Mouse (Mus musculus) intestine, embryonic 15.5 days (tissue): ENCODE results near the gene Cacna1c. TPM values are rescaled to one million over a fixed set of nuclear protein-coding genes. Genes with fewer than 3 reads are reported as not detected.
"Not testable (repeated sequence)": the region's sequence is repeated elsewhere in the genome, so short reads cannot be mapped to it uniquely, and the experiment has no call there.

Source experiments
- ATAC-seq: fragments of 200-750 bp; cut with Nextera tagmentation; 2 replicates; pipeline ENCODE4 v1.8.0; 2017; ENCODE audit warnings: moderate TSS enrichment, moderate library complexity
- H3K27ac ChIP-seq: fragments of 300-500 bp; sonication (generic); 2 replicates; pipeline ENCODE4 v1.5.1; 2015; ENCODE audit warnings: mild to moderate bottlenecking, inconsistent platforms
- H3K27me3 ChIP-seq: fragments of 300-500 bp; sonication (generic); replicated peaks from 2 replicates; pipeline ENCODE4 v1.6.1; 2015; ENCODE audit warnings: inconsistent platforms
- H3K36me3 ChIP-seq: fragments of 300-500 bp; sonication (generic); 2 replicates; pipeline ENCODE4 v1.6.1; 2015; ENCODE audit warnings: inconsistent platforms
- H3K4me1 ChIP-seq: fragments of 300-500 bp; sonication (generic); replicated peaks from 2 replicates; pipeline ENCODE4 v1.6.1; 2015; ENCODE audit warnings: inconsistent platforms
- H3K4me2 ChIP-seq: fragments of 300-500 bp; sonication (generic); replicated peaks from 2 replicates; pipeline ENCODE4 v1.6.1; 2015; ENCODE audit warnings: mild to moderate bottlenecking, inconsistent platforms
- H3K4me3 ChIP-seq: fragments of 300-500 bp; sonication (generic); replicated peaks from 2 replicates; pipeline ENCODE4 v1.5.1; 2015; ENCODE audit warnings: inconsistent platforms
- H3K9ac ChIP-seq: fragments of 300-500 bp; sonication (generic); 2 replicates; pipeline ENCODE4 v1.6.1; 2015; ENCODE audit warnings: inconsistent platforms
- H3K9me3 ChIP-seq: fragments of 300-500 bp; sonication (generic); 2 replicates; pipeline ENCODE4 v1.6.1; 2016; ENCODE audit warnings: inconsistent platforms
- WGBS: fragments of 180-500 bp; shearing (Covaris S2); methylation state at CpG from one replicate; pipeline ENCODE4 v1.1.7; 2015; 5-methylcytosine and 5-hydroxymethylcytosine counted together
- polyA plus RNA-seq: library from polyadenylated mRNA; unstranded; fragments of >200 nt; fragmentation: Nextera tagmentation; extraction: Ambion mirVana; gene quantifications from 2 replicates; pipeline ENCODE4 v1.2.1, GENCODE M21; 2015

Cacna1c gene
- polyA plus RNA-seq, 1 experiment from 2014 or later: 3.0 TPM

DNA sequence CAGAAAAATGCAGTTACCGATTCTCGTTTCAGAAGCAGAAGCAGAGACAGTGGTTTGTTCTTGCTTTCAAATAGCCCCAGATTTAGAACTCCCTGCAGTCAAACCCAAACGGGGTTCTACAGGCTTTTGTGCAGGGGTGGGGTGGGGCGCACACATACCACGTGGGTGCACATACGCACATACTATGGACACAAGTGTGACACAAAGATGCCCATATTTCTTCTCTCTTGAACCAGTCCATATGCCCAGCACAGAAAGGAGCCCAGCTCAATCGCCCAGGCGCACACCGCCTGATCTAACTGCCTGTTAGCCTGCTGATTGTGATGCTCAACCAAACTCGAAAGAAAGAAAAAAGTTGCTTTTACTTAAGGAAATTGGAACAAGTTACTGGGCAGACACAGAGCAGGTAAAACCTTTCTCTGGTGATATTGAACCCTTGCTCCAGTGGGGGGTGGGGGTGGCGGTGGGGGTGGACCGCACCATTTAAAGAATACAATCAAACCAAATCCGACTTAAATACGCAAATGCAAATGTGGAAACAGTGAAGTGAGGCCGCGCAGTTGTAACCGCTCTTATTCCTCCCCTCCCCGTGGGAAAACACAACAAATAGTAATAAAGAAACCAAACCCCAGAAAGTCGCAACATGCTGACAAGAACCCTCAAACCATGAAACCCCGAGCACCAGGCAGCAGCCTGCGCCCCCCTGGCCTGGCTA is 603.4 kb downstream of the Cacna1c start:
- Histone ChIP-seq H3K9ac (peak overlapping the region; percentile 33), H3K27me3 (no peaks in the 10 kb centered on the region), H3K9me3 (no peaks in the 10 kb centered on the region), H3K4me2 (peak overlapping the region; percentile 83), H3K36me3 (no peaks in the 10 kb centered on the region), H3K4me3 (peak overlapping the region; percentile 41), H3K4me1 (0 out of 2 replicates have a peak, but pooled peaks cover 6% of the 10 kb centered on the region), H3K27ac (no peak overlapping the region)
- ATAC-seq: 0 out of 2 replicates have a peak, but pooled peaks have one; percentile 12
- WGBS: 34% methylated on average over 21 of the region's 21 CpGs

DNA sequence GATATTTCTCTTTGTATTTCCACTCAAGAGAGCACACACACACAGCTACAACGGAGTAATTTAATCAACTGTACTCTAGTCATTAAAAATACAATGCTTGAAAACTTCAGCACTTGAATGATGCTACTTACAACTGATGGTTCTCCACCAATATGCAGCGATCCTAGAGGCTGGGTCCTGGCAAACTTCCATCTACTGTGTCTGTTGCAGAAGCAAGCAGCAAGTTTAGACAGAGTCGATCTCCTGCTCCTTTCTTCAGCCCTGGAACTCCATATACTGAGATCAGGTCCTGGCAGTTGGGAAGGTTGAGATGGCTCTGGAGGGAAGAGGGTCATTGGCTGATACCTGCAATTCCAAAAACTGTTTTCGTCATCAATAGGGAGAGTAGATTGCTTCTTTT is 617.5 kb downstream of the Cacna1c start:
- not testable (repeated sequence) for H3K27ac ChIP-seq, H3K4me1 ChIP-seq, H3K27me3 ChIP-seq, ATAC-seq, H3K9ac ChIP-seq, H3K36me3 ChIP-seq, H3K9me3 ChIP-seq, H3K4me3 ChIP-seq, H3K4me2 ChIP-seq
- WGBS: 73% methylated on average over 4 of the region's 4 CpGs

DNA sequence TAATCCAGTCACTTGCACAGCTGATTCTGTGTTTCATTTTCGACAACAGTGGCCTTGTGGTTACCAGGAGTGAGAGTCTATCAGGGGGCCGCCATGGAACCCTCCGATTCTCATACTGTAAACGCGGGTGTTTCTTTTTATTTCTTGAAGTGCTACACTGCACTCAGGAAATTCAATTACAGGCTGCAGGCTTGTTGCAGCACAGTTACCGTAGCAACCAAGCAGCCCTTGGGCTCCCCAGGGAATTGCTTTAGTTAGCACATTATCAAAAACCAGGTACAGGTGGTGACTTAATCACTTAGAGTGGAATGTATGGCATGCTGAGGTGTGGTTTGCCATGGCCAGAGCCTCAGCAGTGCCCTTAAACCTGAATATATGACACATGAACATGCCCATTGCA is 621.9 kb downstream of the Cacna1c start:
- Histone ChIP-seq H3K36me3 (no peaks in the 10 kb centered on the region), H3K4me3 (no peak overlapping the region), H3K4me1 (no peaks in the 10 kb centered on the region), H3K9ac (no peak overlapping the region), H3K27ac (no peak overlapping the region), H3K4me2 (no peak overlapping the region), H3K9me3 (no peaks in the 10 kb centered on the region; the same call in 1 of the 2 replicates), H3K27me3 (no peaks in the 10 kb centered on the region)
- 79% methylated on average over 6 of the region's 6 CpGs for WGBS
- peak; percentile 31; the same call in 1 of the 2 replicates for ATAC-seq

DNA sequence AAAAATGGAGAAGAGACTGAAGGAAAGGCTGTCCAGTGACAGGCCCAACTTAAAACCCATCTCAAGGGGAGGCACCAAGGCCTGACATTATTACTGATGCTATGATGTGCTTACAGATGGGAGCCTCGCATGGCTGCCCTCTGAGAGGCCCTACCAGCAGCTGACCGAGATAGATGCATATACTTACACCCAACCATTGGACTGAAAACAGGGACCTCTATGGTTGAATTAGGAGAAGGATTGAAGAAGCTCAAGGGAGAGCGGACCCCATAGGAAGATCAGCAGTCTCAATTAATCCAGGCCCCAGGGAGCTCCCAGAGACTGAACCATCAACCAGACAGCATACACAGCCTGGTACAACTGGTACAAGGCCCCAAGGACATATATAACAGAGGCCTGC is 628.4 kb downstream of the Cacna1c start:
- H3K27ac ChIP-seq: no peak overlapping the region
- no peaks in the 10 kb centered on the region for H3K36me3 ChIP-seq
- no peaks in the 10 kb centered on the region for H3K27me3 ChIP-seq
- no peak overlapping the region for H3K4me2 ChIP-seq
- H3K9me3 ChIP-seq: no peaks in the 10 kb centered on the region
- ATAC-seq: no peak
- no peaks in the 10 kb centered on the region for H3K4me1 ChIP-seq
- no peak overlapping the region for H3K4me3 ChIP-seq
- 88% methylated on average over 3 of the region's 3 CpGs for WGBS
- no peak overlapping the region for H3K9ac ChIP-seq

DNA sequence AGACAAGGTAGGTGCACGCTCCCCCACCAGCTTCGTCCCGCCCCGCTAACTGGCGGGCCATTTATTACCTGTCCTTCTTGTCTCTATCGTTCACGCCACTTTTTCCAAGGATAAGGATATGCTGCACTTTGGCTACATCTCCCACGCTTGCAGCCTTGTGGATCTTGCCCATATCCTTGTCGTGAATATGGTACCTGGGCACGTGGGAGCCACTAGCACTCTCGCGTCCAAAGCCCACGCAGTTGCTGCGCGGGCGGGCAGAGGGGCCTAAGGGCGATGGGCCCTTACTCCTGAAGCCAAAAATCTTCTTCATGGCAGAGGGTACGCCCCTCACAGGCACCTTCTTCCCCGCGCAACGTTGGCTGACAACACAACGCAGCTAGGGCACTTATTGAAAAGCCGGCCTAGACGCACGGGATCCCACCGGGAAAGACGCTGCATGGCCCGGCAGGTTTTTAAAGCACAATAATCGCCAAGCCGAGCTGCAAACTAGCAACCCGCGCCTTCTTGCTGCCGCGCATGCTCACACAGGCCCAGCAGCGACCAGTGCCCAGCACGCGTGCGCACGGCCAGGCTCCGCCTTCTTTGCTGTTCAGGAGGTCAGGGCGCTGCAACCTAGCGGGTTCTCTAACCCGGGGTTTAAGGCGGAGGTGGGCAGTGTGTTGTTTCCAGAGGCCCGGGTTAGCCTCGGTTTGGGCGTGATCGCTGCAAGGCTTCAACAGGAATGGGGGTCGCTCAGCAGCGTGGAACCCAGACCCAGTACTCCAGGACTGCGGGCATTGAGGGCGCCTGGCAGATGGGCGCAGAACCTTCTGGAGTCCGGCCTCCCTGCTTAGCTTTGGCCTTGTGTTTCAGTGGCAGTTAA is 634.2 kb downstream of the Cacna1c start, which contains the start of gene Ankrd26:
Gene Ankrd26 (minus strand): TSS at position 482 of the 865 bp plus-strand sequence.
- H3K36me3 ChIP-seq: no peaks in the 10 kb centered on the region; the same call in 1 of the 2 replicates
- no peaks in the 10 kb centered on the region for H3K27me3 ChIP-seq
- H3K4me1 ChIP-seq: 0 out of 2 replicates have a peak, but pooled peaks cover 2% of the 10 kb centered on the region
- peak within 1 kb of the TSS; percentile 66 for H3K27ac ChIP-seq
- no peaks in the 10 kb centered on the region for H3K9me3 ChIP-seq
- peak within 1 kb of the TSS; percentile 93 for H3K4me2 ChIP-seq
- WGBS: 4% methylated on average over 54 of the region's 54 CpGs
- peak; percentile 99 for ATAC-seq
- peak within 1 kb of the TSS; percentile 69 for H3K4me3 ChIP-seq
- peak within 1 kb of the TSS; percentile 81 for H3K9ac ChIP-seq

DNA sequence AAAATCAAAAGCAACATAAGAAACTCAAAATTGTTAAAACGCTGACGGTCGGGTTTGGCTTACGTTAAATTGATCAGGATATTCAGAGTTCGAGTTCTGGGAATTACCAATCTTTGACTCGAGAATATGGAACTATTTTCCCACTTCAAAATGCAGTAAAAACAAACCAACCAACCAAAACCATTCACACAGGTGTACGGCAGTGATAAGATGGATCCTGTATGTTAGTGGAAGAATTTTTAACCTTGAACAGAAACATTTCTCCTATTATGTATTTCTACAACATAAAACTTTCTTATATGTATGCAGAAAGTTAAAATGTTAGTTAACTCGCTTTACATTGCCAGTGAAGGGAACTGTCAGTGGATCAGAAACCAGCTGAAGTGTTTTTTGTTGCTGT is 635.0 kb downstream of the Cacna1c start:
- H3K4me3 ChIP-seq: peak overlapping the region; percentile 69
- WGBS: 80% methylated on average over 8 of the region's 8 CpGs
- 0 out of 2 replicates have a peak, but pooled peaks cover 2% of the 10 kb centered on the region for H3K4me1 ChIP-seq
- H3K27ac ChIP-seq: no peak overlapping the region
- no peaks in the 10 kb centered on the region; the same call in 1 of the 2 replicates for H3K36me3 ChIP-seq
- no peak for ATAC-seq
- H3K27me3 ChIP-seq: no peaks in the 10 kb centered on the region
- peak overlapping the region; percentile 81; the same call in 1 of the 2 replicates for H3K9ac ChIP-seq
- H3K4me2 ChIP-seq: peak overlapping the region; percentile 93
- no peaks in the 10 kb centered on the region for H3K9me3 ChIP-seq

DNA sequence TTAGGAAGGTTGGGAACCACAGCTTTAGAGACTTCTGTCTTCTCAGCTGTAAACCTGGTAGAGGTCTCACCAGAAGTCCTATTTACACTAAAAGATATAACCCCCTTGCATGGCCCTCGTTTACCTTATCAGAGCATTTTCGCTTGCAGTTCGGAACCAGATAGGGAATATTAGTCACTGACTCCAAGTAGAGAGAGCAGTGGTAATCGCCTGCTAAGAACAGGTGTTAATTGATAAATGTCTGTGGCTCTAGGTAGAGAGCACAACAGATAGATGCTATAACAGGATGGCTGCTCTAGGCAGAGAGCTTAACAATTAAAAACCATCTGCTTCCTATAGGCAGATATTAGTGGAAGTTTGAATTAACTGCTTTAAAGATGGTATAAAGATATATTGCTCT is 657.6 kb downstream of the Cacna1c start:
- Histone ChIP-seq H3K9me3 (no peaks in the 10 kb centered on the region), H3K4me1 (no peaks in the 10 kb centered on the region), H3K27me3 (no peaks in the 10 kb centered on the region), H3K9ac (no peak overlapping the region), H3K27ac (no peak overlapping the region), H3K36me3 (peaks cover 7% of the 10 kb centered on the region; the same call in 1 of the 2 replicates), H3K4me2 (no peak overlapping the region), H3K4me3 (no peak overlapping the region)
- no peak for ATAC-seq
- 89% methylated on average over 4 of the region's 4 CpGs for WGBS

Other genes with a start within 250 kb of the Cacna1c start
- gene Dcp1b, start 21.2 kb downstream of the Cacna1c start, polyA plus RNA-seq: 6.1 and 6.7 TPM in 2 replicates
- gene Cacna2d4, start 40.1 kb upstream of the Cacna1c start, polyA plus RNA-seq: 0.04 and 0.30 TPM in 2 replicates
- 0.29 and 0.49 TPM in 2 replicates for gene Lrtm2, start 134.3 kb upstream of the Cacna1c start, polyA plus RNA-seq
- gene Adipor2, start 221.3 kb upstream of the Cacna1c start, polyA plus RNA-seq: 101 and 111 TPM in 2 replicates